Mouse (Mus musculus) hindbrain, embryonic 16.5 days (tissue): ENCODE measurements around the gene Kpna6. TPM values are rescaled to one million over a fixed set of nuclear protein-coding genes. Genes with fewer than 3 reads are reported as not detected.

ENCODE experiments used
- microRNA-seq: library from miRNA; unstranded; fragments of <30 nt; microRNA quantifications from one replicate; pipeline ENCODE4, GENCODE M21; 2017
- polyA plus RNA-seq: library from polyadenylated mRNA; unstranded; fragments of >200 nt; fragmentation: Nextera tagmentation; extraction: Ambion mirVana; gene quantifications from 2 replicates; pipeline ENCODE4 v1.2.1, GENCODE M21; 2015

Gene Kpna6
- polyA plus RNA-seq, 1 experiment from 2014 or later = 18.2 TPM

Small RNAs within 50 kb of the gene (microRNA-seq; reads per million reads assigned to microRNA genes)
- 1.9 reads per million for gene Mir7016

Other genes starting within 250 kb of the Kpna6 start
- 18.0 and 19.2 TPM in 2 replicates for gene Zbtb8b, start 231.9 kb downstream of the Kpna6 start, polyA plus RNA-seq
- 34.6 and 37.4 TPM in 2 replicates for gene Bsdc1, start 211.2 kb downstream of the Kpna6 start, polyA plus RNA-seq
- gene Tssk3, start 181.7 kb downstream of the Kpna6 start, polyA plus RNA-seq = 0.72 and 0.79 TPM in 2 replicates
- 0.81 and 1.4 TPM in 2 replicates for gene Fam229a, start 181.6 kb downstream of the Kpna6 start, polyA plus RNA-seq
- gene Marcksl1, start 159.2 kb downstream of the Kpna6 start, polyA plus RNA-seq = 1,546 and 1,575 TPM in 2 replicates
- 80.5 and 90.0 TPM in 2 replicates for gene Hdac1, start 130.1 kb downstream of the Kpna6 start, polyA plus RNA-seq
- 13.5 and 13.9 TPM in 2 replicates for gene Lck, start 99.1 kb downstream of the Kpna6 start, polyA plus RNA-seq
- 0.35 and 0.58 TPM in 2 replicates for gene Fam167b, start 94.2 kb downstream of the Kpna6 start, polyA plus RNA-seq
- 216 and 223 TPM in 2 replicates for gene Eif3i, start 72.1 kb downstream of the Kpna6 start, polyA plus RNA-seq
- gene Tmem234, start 72.1 kb downstream of the Kpna6 start, polyA plus RNA-seq = 185 and 190 TPM in 2 replicates
- 2.1 and 3.9 TPM in 2 replicates for gene Dcdc2b, start 58.5 kb downstream of the Kpna6 start, polyA plus RNA-seq
- gene Iqcc, start 53.7 kb downstream of the Kpna6 start, polyA plus RNA-seq = 27.6 and 33.4 TPM in 2 replicates
- 160 and 169 TPM in 2 replicates for gene Ccdc28b, start 48.8 kb downstream of the Kpna6 start, polyA plus RNA-seq
- 39.7 and 46.0 TPM in 2 replicates for gene Txlna, start 31.7 kb downstream of the Kpna6 start, polyA plus RNA-seq
- 12.7 and 14.8 TPM in 2 replicates for gene Tmem39b, start 24.1 kb upstream of the Kpna6 start, polyA plus RNA-seq
- gene Khdrbs1, start 69.5 kb upstream of the Kpna6 start, polyA plus RNA-seq = 96.3 and 104 TPM in 2 replicates
- 217 and 224 TPM in 2 replicates for gene Ptp4a2, start 138.5 kb upstream of the Kpna6 start, polyA plus RNA-seq